12 mouse cellular contexts compared by ENCODE assay signal in the genomic region with DNA sequence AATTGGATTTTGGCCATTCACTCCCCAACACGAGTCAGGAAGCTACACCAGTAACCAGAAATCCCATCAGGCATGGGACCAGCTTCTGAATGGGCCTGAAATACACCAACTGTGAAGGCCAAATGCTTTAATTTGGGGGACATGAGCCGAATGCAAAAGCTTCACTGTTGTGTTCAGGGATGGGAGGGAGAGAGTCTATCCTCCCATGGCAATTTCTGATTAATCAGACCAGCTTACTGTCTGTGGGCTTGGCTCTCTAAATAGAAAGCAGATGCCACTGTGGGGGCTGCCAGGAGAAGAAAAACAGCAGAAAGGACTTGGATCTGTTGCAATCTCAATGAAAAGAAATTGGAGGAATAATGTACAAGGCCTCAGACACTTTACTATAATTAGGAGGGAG.
DNase-seq lines count a peak whose midpoint lies in the region; ATAC-seq and TF ChIP-seq lines count a peak whose summit lies in the region.
"Had no signal": no experiment of that assay in that cellular context is flagged by ENCODE, and none has a peak within 500 bp of the region (broad histone marks: within the 10 kb centered on the region; RNA-seq: fewer than 3 reads in every experiment).

No protein-coding gene starts in this region.

- H3K4me2 ChIP-seq in intestine, postnatal 0 days (replicated peaks; ENCODE audit: low read depth) = no peak overlapping the region
- H3K4me2 ChIP-seq: midbrain, embryonic 13.5 days had no signal

- TF ChIP-seq POLR2A in cerebellum, adult 2 months (IDR thresholded peaks at IDR 0.05; ENCODE audit: borderline replicate concordance, insufficient read depth, low read length) = no peak

- peak; percentile 94 for ATAC-seq in frontal cortex, adult (ENCODE audit: low TSS enrichment)
- ATAC-seq in intestine, postnatal 0 days = no peak
- ATAC-seq: midbrain, embryonic 13.5 days had no signal

- H3K27ac ChIP-seq in cerebellum, adult 2 months (ENCODE audit: insufficient read depth, low read length) = 0 out of 2 replicates have a peak overlapping the region, but pooled peaks have one; percentile 40
- no peak overlapping the region for H3K27ac ChIP-seq in intestine, postnatal 0 days (ENCODE audit: low read depth, low read length)
- H3K27ac ChIP-seq: limb, embryonic 10.5 days; midbrain, embryonic 13.5 days had no signal

- no peak for TF ChIP-seq CTCF in cerebellum, adult 2 months (IDR thresholded peaks at IDR 0.05; ENCODE audit: borderline replicate concordance, insufficient read depth, low read depth, low read length)
- no peak for TF ChIP-seq CTCF in intestine, postnatal 0 days (IDR thresholded peaks at IDR 0.05; ENCODE audit: low read depth)

- H3K9me3 ChIP-seq in intestine, postnatal 0 days (ENCODE audit: control insufficient read depth) = no peaks in the 10 kb centered on the region
- H3K9me3 ChIP-seq: limb, embryonic 10.5 days; midbrain, embryonic 13.5 days had no signal

- WGBS in cerebellum, adult 2 months = 6% methylated on average over 2 of the region's 2 CpGs
- WGBS in intestine, postnatal 0 days = 73% methylated on average over 2 of the region's 2 CpGs

- no peak overlapping the region for H3K4me3 ChIP-seq in cerebellum, adult 2 months (replicated peaks; ENCODE audit: insufficient read depth, low read depth, low read length)
- no peak overlapping the region for H3K4me3 ChIP-seq in intestine, postnatal 0 days (ENCODE audit: low read depth, low read length)
- H3K4me3 ChIP-seq: limb, embryonic 10.5 days; midbrain, embryonic 13.5 days had no signal

- H3K27me3 ChIP-seq in cerebellum, adult 2 months (ENCODE audit: control insufficient read depth, insufficient read depth, low read length) = no peaks in the 10 kb centered on the region
- no peaks in the 10 kb centered on the region for H3K27me3 ChIP-seq in intestine, postnatal 0 days (replicated peaks; ENCODE audit: control insufficient read depth, insufficient read depth, low read length)
- H3K27me3 ChIP-seq: midbrain, embryonic 13.5 days had no signal

- peaks cover 2% of the 10 kb centered on the region for H3K4me1 ChIP-seq in cerebellum, adult 2 months (ENCODE audit: control insufficient read depth, insufficient read depth, low read length)
- H3K4me1 ChIP-seq in intestine, postnatal 0 days (replicated peaks; ENCODE audit: control insufficient read depth, insufficient read depth, low read length) = no peaks in the 10 kb centered on the region
- H3K4me1 ChIP-seq: limb, embryonic 10.5 days; midbrain, embryonic 13.5 days had no signal

- intact Hi-C loops in left cerebral cortex, postnatal 4 days (cut with DNase I) = no loop called here

- H3K9ac ChIP-seq in intestine, postnatal 0 days (ENCODE audit: low read depth, low read length) = no peak overlapping the region
- H3K9ac ChIP-seq: midbrain, embryonic 13.5 days had no signal

- H3K36me3 ChIP-seq in intestine, postnatal 0 days (ENCODE audit: control insufficient read depth, insufficient read depth) = no peaks in the 10 kb centered on the region
- H3K36me3 ChIP-seq: limb, embryonic 10.5 days; midbrain, embryonic 13.5 days had no signal

- DNase-seq in frontal cortex, postnatal 25 days (ENCODE audit: low spot score in 2 of 2) = no peak
- peak; percentile 34 to 67 for DNase-seq in cerebellum, adult 2 months
- peak; percentile 60 to 81 for DNase-seq in layer of hippocampus, adult 18-20 months (ENCODE audit: low spot score in 2 of 2)
- DNase-seq in left cerebral cortex, postnatal 4 days = peak; percentile 75
- no peak for DNase-seq in thymus, postnatal 0 days (ENCODE audit: low spot score)
- DNase-seq in adrenal gland, postnatal 14 days = no peak
- DNase-seq: adrenal gland, postnatal 36 days; lung, adult 2 months had no signal

Comparison
In these comparisons a context has a peak if more than half of its experiments do, and no peak if none do; other contexts are left out.
1. DNase-seq: peak in cerebellum, adult 2 months (2 of 2), layer of hippocampus, adult 18-20 months (2 of 2) and left cerebral cortex, postnatal 4 days (single experiment); none in frontal cortex, postnatal 25 days (0 of 2), thymus, postnatal 0 days (single experiment) and adrenal gland, postnatal 14 days (single experiment).